Mouse (Mus musculus) limb, embryonic 10.5 days (tissue): ENCODE data around the gene Mrpl1. TPM values are rescaled to one million over a fixed set of nuclear protein-coding genes. Genes with fewer than 3 reads are reported as not detected.

Experiments used
- DNase-seq: peaks from one replicate; pipeline ENCODE4 v3.0.0-alpha.2; 2017; ENCODE audit warnings: low spot score
- H3K27ac ChIP-seq: fragments of 300-500 bp; sonication (generic); 2 replicates; pipeline ENCODE4 v1.5.1; 2016; ENCODE audit warnings: mild to moderate bottlenecking
- H3K27me3 ChIP-seq: fragments of 300-500 bp; sonication (generic); 2 replicates; pipeline ENCODE4 v1.6.1; 2016; ENCODE audit warnings: low read depth, mild to moderate bottlenecking; ENCODE audit not compliant: poor library complexity, severe bottlenecking
- H3K36me3 ChIP-seq: fragments of 300-500 bp; sonication (generic); 2 replicates; pipeline ENCODE4 v1.6.1; 2016; ENCODE audit warnings: mild to moderate bottlenecking, moderate library complexity
- H3K4me1 ChIP-seq: fragments of 300-500 bp; sonication (generic); 2 replicates; pipeline ENCODE4 v1.6.1; 2016
- H3K4me3 ChIP-seq: fragments of 300-500 bp; sonication (generic); 2 replicates; pipeline ENCODE4 v1.5.1; 2016; ENCODE audit warnings: mild to moderate bottlenecking, moderate library complexity
- H3K9me3 ChIP-seq: fragments of 300-500 bp; sonication (generic); replicated peaks from 2 replicates; pipeline ENCODE4 v1.6.1; 2016; ENCODE audit warnings: mild to moderate bottlenecking
- WGBS: fragments of 180-500 bp; shearing (Covaris S2); methylation state at CpG from one replicate; pipeline ENCODE4 v1.1.7; 2016; 5-methylcytosine and 5-hydroxymethylcytosine counted together
- polyA plus RNA-seq: library from polyadenylated mRNA; unstranded; fragments of >200 nt; fragmentation: Nextera tagmentation; extraction: Ambion mirVana; gene quantifications from 2 replicates; pipeline ENCODE4 v1.2.1, GENCODE M21; 2016

The Mrpl1 gene
- 23.7 and 26.4 TPM in 2 replicates for polyA plus RNA-seq

DNA sequence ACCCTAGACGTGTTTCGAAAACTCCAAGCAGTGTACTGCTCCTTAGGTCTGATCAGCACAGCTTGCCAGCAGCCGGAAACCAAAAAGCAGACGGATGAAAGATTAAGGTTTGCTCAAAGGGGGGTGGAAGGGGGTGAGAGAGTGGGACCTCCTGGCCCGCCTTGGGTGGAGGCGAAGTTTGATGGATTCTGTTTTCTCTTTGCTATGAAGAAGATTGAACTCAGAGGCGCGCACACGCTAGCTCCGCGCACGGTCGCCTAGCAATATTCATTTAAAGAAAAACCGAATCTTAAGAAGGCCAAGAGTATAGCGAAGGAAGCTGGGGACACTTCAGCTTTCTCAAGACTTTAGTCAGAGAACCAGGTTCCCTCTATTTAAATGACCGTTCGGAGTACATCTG is at the start of gene Mrpl1:
Gene Mrpl1 (plus strand): TSS at position 35 of the 400 bp plus-strand sequence.
- peak; percentile 58 for DNase-seq
- 5% methylated on average over 17 of the region's 17 CpGs for WGBS

DNA sequence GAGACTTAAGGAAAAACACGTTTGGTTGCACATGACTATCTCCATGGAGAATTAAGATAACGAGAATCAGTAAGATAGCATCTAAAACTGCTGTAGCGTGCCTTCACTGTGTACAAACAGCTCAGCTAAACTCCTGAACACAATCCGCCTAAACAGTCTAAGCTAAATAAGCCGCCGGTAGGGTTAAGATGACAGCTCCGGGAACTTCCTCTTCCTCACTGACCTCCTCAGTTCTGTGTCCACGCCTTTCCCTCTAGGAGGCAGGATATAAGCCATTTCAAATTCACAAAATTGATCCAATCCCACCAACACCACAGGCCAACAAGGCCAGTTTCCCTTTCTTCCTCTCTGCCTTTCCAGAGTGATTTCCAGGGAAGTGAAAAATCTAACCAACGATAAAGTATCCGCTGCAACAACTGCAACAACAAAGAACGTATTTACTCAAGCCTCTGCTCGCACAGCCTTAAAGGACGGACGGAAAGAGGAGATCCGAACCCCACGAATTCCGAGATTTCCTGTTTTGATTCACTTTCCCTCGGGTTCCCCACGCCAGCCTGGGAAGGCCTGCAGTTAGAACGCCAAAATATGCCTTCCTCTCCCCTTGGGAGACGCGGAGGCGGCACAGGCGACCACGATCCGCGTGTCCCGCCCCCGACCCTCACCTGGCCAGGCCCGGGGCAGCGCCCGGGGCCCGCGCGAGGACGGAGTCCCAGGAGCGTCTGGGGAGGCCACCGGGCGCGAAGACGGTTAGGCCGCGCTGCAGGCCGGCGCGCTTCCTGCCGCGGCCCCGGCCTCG is 48.6 kb upstream of the Mrpl1 start:
- peak overlapping the region; percentile 99 for H3K27ac ChIP-seq
- H3K4me1 ChIP-seq: peaks cover 18% of the 10 kb centered on the region
- H3K4me3 ChIP-seq: peak overlapping the region; percentile 92
- 1% methylated on average over 50 of the region's 50 CpGs for WGBS
- H3K9me3 ChIP-seq: no peaks in the 10 kb centered on the region
- peak; percentile 63 for DNase-seq
- H3K36me3 ChIP-seq: no peaks in the 10 kb centered on the region
- H3K27me3 ChIP-seq: no peaks in the 10 kb centered on the region

More for the DNA sequence above, at the start of gene Mrpl1:
- Histone ChIP-seq H3K9me3 (no peaks in the 10 kb centered on the region), H3K4me3 (peak within 1 kb of the TSS; percentile 80), H3K4me1 (peaks cover 12% of the 10 kb centered on the region), H3K27ac (peak within 1 kb of the TSS; percentile 89), H3K36me3 (peaks cover 6% of the 10 kb centered on the region), H3K27me3 (no peaks in the 10 kb centered on the region)

GRCm38 (mm10) chr5:96161263-96161577 is 48.1 kb upstream of the Mrpl1 start:
- peak overlapping the region; percentile 92 for H3K4me3 ChIP-seq
- WGBS: under 1% methylated on average over 44 of the region's 45 CpGs
- H3K27me3 ChIP-seq: no peaks in the 10 kb centered on the region
- H3K9me3 ChIP-seq: no peaks in the 10 kb centered on the region
- peak overlapping the region; percentile 99 for H3K27ac ChIP-seq
- no peak for DNase-seq
- H3K36me3 ChIP-seq: no peaks in the 10 kb centered on the region
- H3K4me1 ChIP-seq: peaks cover 18% of the 10 kb centered on the region

GRCm38 (mm10) chr5:96161578-96162398 is 47.5 kb upstream of the Mrpl1 start:
- Histone ChIP-seq H3K4me1 (peaks cover 18% of the 10 kb centered on the region), H3K27ac (peak overlapping the region; percentile 99), H3K9me3 (no peaks in the 10 kb centered on the region), H3K36me3 (no peaks in the 10 kb centered on the region), H3K4me3 (peak overlapping the region; percentile 92), H3K27me3 (no peaks in the 10 kb centered on the region)
- DNase-seq: peak; percentile 78
- WGBS: under 1% methylated on average over 101 of the region's 114 CpGs

- peaks cover 18% of the 10 kb centered on the region for H3K4me1 ChIP-seq
- H3K27me3 ChIP-seq: no peaks in the 10 kb centered on the region
- peak overlapping the region; percentile 99 for H3K27ac ChIP-seq
- no peaks in the 10 kb centered on the region for H3K36me3 ChIP-seq
- DNase-seq: peak; percentile 91
- WGBS: under 1% methylated on average over 56 of the region's 56 CpGs
- H3K4me3 ChIP-seq: peak overlapping the region; percentile 92
- H3K9me3 ChIP-seq: no peaks in the 10 kb centered on the region
Measured at GRCm38 (mm10) chr5:96162399-96163331, 46.6 kb upstream of the Mrpl1 start.

- Histone ChIP-seq H3K27ac (peak overlapping the region; percentile 99), H3K36me3 (no peaks in the 10 kb centered on the region)
Measured at GRCm38 (mm10) chr5:96163396-96164020, 45.8 kb upstream of the Mrpl1 start.

GRCm38 (mm10) chr5:96164021-96164411 is 45.3 kb upstream of the Mrpl1 start, which contains the start of gene Cnot6l:
TSS of gene Cnot6l (minus strand) at chr5:96164171.
- DNase-seq: no peak
- 43% methylated on average over 5 of the region's 5 CpGs for WGBS
- peak within 1 kb of the TSS; percentile 92 for H3K4me3 ChIP-seq
- H3K27ac ChIP-seq: peak within 1 kb of the TSS; percentile 99
- H3K9me3 ChIP-seq: no peaks in the 10 kb centered on the region
- no peaks in the 10 kb centered on the region for H3K27me3 ChIP-seq
- no peaks in the 10 kb centered on the region for H3K36me3 ChIP-seq
- peaks cover 18% of the 10 kb centered on the region for H3K4me1 ChIP-seq

More at GRCm38 (mm10) chr5:96163396-96164020, 45.8 kb upstream of the Mrpl1 start:
- Histone ChIP-seq H3K27me3 (no peaks in the 10 kb centered on the region), H3K4me1 (peaks cover 18% of the 10 kb centered on the region), H3K9me3 (no peaks in the 10 kb centered on the region), H3K4me3 (peak overlapping the region; percentile 92)
- no peak for DNase-seq
- 5% methylated on average over 1 of the region's 1 CpGs for WGBS

- 83% methylated on average over 2 of the region's 2 CpGs for WGBS
- H3K27me3 ChIP-seq: no peaks in the 10 kb centered on the region
- no peaks in the 10 kb centered on the region for H3K36me3 ChIP-seq
- H3K9me3 ChIP-seq: no peaks in the 10 kb centered on the region
- H3K4me1 ChIP-seq: peaks cover 9% of the 10 kb centered on the region; the same call in 1 of the 2 replicates
- DNase-seq: no peak
- H3K4me3 ChIP-seq: no peak overlapping the region
- no peak overlapping the region for H3K27ac ChIP-seq
Measured at GRCm38 (mm10) chr5:96166761-96167160, 42.5 kb upstream of the Mrpl1 start.

DNA sequence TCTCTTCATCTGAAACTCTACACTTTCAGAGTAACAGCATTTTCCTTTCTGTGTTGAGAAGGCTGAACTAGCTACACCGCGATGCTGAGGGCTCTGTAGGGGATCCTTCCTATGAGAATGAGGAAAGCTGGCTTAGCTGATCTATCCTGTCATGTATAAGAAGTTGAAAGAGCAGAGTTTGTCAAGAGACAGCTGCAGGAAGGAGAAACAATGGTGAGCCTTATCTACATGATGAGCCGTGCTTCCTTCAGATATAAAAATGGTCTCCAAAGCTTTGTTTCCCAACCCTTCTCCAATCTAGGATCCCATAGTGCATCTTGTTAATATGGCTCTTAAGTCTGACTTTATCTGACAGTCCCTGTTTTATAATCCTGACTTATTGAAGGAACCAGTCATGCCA is 38.9 kb upstream of the Mrpl1 start:
- no peak for DNase-seq
- no peak overlapping the region for H3K27ac ChIP-seq
- H3K36me3 ChIP-seq: no peaks in the 10 kb centered on the region
- no peaks in the 10 kb centered on the region for H3K4me1 ChIP-seq
- no peaks in the 10 kb centered on the region for H3K27me3 ChIP-seq
- H3K9me3 ChIP-seq: no peaks in the 10 kb centered on the region
- WGBS: 82% methylated on average over 3 of the region's 3 CpGs
- no peak overlapping the region for H3K4me3 ChIP-seq

DNA sequence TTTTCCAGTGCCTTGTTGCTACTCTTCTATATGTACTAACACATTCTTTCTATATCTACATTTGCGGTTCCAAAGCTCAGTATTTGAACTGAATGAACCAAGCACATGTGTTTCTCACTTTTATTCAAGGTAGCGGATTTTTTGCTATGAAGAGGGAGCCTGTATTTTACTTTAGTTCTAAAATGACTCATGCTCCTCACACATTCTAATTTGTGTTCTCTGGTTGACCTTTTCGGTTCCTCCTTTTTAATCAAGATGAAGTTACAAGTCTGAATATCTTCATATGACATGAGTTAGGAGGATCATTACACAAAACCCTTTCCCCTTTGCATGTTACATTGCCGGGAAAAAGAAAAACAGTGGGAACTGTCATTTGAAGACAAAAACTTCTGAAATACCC is 37.5 kb upstream of the Mrpl1 start:
- no peaks in the 10 kb centered on the region for H3K27me3 ChIP-seq
- no peaks in the 10 kb centered on the region for H3K9me3 ChIP-seq
- no peak overlapping the region for H3K4me3 ChIP-seq
- no peaks in the 10 kb centered on the region for H3K36me3 ChIP-seq
- peaks cover 10% of the 10 kb centered on the region for H3K4me1 ChIP-seq
- no peak overlapping the region for H3K27ac ChIP-seq
- no peak for DNase-seq
- WGBS: 93% methylated on average over 4 of the region's 4 CpGs

- Histone ChIP-seq H3K4me1 (peaks cover 18% of the 10 kb centered on the region), H3K9me3 (no peaks in the 10 kb centered on the region), H3K4me3 (no peak overlapping the region), H3K27ac (no peak overlapping the region), H3K27me3 (no peaks in the 10 kb centered on the region), H3K36me3 (no peaks in the 10 kb centered on the region)
- WGBS: 42% methylated on average over 9 of the region's 9 CpGs
- DNase-seq: no peak
Measured at GRCm38 (mm10) chr5:96176121-96176520, 33.2 kb upstream of the Mrpl1 start.

GRCm38 (mm10) chr5:96176879-96177358 is 32.4 kb upstream of the Mrpl1 start:
- Histone ChIP-seq H3K36me3 (no peaks in the 10 kb centered on the region), H3K9me3 (no peaks in the 10 kb centered on the region), H3K4me1 (peaks cover 18% of the 10 kb centered on the region), H3K27me3 (no peaks in the 10 kb centered on the region), H3K27ac (peak overlapping the region; percentile 14; the same call in 1 of the 2 replicates), H3K4me3 (no peak overlapping the region)
- no peak for DNase-seq
- 81% methylated on average over 11 of the region's 11 CpGs for WGBS
